Mouse (Mus musculus) layer of hippocampus, postnatal 25 days (tissue): ENCODE measurements around the gene Zfc3h1. TPM values are rescaled to one million over a fixed set of nuclear protein-coding genes. Genes with fewer than 3 reads are reported as not detected.

Experiments
- DNase-seq, 2 experiments: peaks; one replicate each; pipeline ENCODE4 v3.0.0; 2022; ENCODE audit warnings: mixed read lengths in 2 of 2, low spot score in 1 of 2; ENCODE audit errors: extremely low spot score in 1 of 2
- total RNA-seq, 2 experiments: library from RNA; stranded (reverse); gene quantifications; 2 replicates each; pipeline ENCODE4 v1.2.3; 2021

The Zfc3h1 gene
- total RNA-seq = 10 to 100 TPM; 42.7 to 56.7 TPM

GRCm38 (mm10) chr10:115384221-115385017 is at the start of gene Zfc3h1, which contains the start of gene Thap2:
Gene Zfc3h1, plus strand, starts transcription at chr10:115384959.
Gene Thap2, minus strand, starts transcription at chr10:115384443.
- peak; percentile 88 to 94 for DNase-seq

- no peak for DNase-seq
Observed at GRCm38 (mm10) chr10:115336901-115337300, 47.9 kb upstream of the Zfc3h1 start.

- DNase-seq = no peak
Observed at GRCm38 (mm10) chr10:115339820-115340328, 44.9 kb upstream of the Zfc3h1 start.

- DNase-seq = no peak
Observed at GRCm38 (mm10) chr10:115342771-115343425, 41.9 kb upstream of the Zfc3h1 start.

GRCm38 (mm10) chr10:115346444-115346843 is 38.3 kb upstream of the Zfc3h1 start:
- no peak for DNase-seq

DNA sequence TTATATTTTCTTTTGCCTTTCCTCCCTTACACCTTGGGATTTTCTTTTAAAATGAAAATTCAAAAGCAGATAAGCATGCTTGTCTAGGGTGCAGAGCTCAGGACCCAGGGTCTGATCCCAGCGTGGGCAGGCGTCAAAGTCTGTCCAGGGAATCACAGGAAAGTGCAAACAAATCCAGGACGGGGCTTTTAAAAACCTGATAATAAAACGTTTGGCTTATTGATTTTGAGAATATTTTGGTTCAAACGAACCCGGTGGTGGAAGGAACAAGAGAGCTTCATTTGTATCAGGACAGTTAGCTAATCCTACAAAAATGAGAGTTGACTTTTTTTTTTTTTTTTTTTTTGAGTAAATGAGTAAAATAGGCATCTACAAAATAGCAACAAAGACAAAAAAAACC is 36.6 kb upstream of the Zfc3h1 start:
- no peak for DNase-seq

DNA sequence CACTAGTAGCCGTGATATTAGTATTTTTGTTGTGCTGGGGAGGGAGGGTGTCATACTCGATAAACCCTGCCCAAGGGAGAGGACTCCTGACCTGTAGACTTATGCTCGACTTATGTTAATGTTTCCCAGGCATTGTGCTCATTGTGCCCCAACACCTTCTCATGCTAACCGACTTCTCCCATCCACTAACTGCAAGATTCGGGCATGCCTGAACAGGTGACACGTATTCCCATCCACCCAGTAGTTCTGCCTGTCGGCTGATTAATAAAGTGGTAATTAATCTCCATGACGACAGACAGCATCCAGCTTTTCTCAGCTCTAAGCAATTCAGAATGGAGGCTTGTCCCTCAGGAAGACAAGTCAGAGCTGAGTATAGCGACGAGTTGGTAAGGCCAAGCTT is 35.7 kb upstream of the Zfc3h1 start:
- no peak for DNase-seq

GRCm38 (mm10) chr10:115349509-115349908 is 35.2 kb upstream of the Zfc3h1 start:
- DNase-seq = no peak

DNA sequence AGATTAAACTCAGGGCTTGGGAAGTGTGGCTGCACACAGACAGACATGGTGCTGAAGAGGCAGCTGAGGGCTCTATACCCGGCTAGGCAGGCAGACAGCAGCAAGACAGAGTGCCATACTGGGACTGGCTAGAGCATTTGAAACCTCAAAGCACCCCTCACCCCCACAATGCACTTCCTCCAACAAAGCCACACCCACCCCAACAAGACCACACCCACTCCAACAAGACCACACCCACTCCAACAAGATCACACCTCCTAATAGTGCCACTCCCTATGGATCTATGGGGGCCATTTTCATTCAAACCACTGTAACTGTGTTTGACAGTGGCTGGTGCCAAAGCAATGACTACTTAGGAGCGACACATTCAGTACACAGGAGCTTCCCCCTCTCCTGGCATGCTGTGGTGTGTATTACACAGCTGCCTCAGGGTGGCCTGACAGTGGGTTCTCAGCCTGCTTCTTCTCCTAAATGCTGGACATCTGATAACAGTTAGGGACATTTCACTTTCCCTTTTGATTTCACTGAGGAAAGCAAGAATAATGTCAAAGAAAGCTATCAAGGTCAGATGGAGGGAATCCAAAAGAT is 33.9 kb upstream of the Zfc3h1 start:
- no peak for DNase-seq

DNA sequence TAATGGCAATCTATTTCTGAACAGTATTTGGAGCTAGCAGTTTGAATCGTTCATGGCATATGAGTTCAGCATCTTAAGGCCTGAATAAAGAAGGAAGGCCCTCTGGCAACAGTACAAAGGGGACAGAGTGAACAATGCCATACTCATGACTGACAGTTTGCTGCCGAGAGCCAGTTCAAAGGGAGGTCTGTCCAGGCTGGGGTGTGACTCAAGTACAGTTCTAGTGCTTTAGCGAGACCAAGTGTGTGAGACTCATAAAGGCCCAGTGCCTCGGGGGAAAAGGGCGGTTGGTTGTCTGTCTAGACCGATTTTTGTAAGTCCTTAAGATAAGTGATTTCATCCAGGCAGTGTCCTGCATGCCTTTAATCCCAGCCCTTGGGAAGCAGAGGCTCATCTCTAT is 30.2 kb upstream of the Zfc3h1 start:
- DNase-seq = no peak

GRCm38 (mm10) chr10:115355016-115355415 is 29.7 kb upstream of the Zfc3h1 start:
- DNase-seq = no peak

DNA sequence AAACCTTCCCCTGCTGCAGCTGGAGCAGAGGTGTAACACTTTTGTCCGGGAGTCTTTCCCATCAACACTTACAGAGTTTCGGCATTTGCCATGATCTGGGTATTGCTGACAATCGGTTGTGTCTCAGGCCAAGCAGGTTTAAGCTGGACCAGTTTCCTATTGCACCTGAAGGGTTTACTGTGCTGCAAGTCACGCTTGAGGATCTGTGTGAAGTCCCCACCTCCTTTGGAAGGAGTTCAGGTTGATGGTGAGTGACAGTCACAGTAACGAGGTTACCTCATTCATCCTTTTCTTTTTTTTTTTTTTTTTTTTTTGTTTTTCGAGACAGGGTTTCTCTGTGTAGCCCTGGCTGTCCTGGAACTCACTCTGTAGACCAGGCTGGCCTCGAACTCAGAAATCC is 28.7 kb upstream of the Zfc3h1 start:
- DNase-seq = no peak

DNA sequence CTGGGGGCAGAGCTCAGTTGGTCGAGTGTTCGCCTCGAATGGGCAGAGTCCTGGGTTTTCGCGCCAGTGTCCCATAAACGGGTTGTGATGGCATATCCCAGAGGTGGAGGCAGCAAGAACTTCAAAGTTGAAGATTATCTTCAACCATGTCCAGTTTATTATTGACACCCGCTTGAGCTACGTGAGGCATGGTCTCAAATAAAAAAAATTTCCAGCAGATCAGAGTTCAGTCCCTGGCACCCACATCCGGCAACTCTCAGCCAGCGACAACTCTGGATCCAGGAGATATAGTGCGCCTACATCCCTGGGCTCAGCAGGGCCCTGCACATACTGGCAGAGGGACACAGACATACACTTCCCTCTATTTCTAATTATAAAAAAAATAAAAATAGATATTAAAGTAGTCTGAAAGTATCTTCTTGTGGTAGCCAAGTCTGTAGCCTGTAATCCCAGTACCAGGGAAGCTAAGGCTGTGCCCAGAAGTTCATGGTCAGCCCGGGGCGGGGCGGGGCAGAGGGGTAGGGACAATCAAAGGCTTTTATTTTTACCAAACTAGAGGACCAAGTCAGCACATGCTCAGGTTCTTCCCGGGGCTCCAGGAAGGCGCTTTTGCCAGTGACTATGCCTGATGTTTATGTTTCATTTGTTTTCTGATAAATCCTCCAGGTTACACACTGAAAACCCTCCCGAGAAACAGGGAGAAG is 26.4 kb upstream of the Zfc3h1 start:
- DNase-seq = no peak

DNA sequence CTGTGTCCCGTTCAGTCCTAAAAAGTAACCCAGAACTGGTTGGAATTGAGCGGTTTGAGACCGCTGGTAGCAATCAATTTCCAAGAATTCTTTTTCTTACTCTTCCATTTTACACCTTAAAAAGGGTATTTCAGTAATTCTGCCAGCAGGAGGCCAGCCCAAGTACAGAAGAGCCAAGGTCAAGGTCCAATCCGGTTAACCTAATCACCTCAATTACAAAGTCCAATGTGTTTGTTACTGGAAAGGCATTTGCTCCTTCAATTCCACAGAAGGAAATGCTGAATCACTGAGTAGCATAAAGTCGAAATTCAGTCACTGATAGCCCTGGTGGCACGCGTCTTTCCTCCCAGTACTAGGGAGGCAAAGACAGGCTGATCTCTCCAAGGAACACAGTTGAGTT is 25.7 kb upstream of the Zfc3h1 start:
- no peak for DNase-seq

DNA sequence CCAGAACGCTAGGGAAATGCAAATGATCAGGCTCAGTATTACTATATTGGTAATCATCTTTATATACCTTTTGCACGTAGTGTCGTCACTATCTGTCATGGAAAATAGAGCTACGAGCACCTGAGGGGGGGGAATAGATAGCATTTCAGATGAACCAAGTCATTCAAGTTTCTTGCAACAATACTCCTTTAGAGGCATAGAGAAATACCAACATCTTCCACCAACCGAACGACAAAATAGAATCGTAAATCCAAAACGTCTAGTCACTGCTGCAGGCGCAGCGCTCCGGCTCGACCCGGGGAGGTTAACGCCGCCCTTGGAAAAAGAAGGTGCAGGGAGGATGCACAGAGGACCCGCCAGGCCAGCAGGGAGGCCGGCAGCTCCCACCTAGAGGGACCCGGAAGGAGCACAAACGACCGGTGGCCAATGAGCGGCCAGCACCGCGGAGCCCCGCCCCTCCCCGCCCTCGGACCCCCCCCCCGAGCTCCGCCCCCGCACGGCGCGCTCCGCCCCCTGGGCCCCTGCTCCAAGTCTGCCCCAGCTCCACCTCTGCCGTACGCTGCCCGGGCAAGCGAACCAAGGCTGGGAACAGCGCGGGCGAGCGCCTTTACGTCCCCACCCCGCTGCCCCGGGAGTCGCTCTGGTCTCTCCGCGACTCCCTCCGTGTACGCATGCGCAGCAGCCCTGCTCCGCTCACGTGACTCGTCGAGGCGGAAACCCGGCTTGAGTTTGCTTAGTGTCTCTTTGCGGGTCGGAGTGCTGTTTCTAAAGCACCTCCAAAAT is 22.7 kb upstream of the Zfc3h1 start, which contains the start of gene Tmem19:
Gene Tmem19, minus strand, starts transcription at position 662 of the 783 bp plus-strand sequence.
- DNase-seq = peak; percentile 92 to 95

DNA sequence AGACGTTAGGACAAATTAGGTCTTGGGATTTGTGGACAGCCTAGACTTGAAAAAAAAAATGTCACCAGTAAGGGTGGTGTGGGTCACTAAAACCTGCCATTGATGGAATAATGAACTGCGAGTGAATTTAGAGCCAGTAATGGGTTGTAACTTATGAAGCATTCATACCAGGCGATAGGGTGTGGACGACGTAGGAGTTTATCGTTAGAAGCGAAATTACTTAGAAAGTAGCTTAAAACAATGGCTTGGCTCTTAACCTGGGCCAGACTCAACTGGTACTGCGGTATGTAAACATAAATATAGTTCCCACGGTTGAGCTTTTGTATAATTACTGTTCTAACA is 22.2 kb upstream of the Zfc3h1 start:
- DNase-seq = no peak

DNA sequence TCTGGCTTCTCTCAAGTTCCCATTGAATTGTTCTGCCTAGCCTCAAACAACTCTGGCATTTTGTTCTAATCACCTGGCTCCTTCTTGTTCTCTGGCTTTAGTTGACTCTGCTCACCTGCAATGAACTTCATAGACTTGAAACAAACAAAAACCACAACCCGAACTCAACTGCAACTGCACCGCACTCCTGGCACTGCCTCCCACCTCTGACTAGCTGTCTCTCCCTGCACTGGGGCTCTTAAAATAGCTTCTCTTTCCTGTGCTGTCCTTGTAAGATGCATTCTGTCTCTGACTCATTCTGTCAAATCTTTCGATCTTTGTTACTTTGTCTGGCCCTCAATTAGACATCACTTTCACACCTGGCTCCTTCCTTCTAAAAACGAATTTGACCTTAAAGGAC is 21.6 kb upstream of the Zfc3h1 start:
- DNase-seq = no peak

- no peak for DNase-seq
Observed at GRCm38 (mm10) chr10:115381506-115382084, 3.2 kb upstream of the Zfc3h1 start.

- DNase-seq = no peak
Observed at GRCm38 (mm10) chr10:115382846-115383643, 1.7 kb upstream of the Zfc3h1 start.
